Mouse (Mus musculus): Measurements from ENCODE around the gene Olfr222. TPM values are rescaled to one million over a fixed set of nuclear protein-coding genes. Genes with fewer than 3 reads are reported as not detected.

Olfr222 gene
- polyA plus RNA-seq, 1 experiment from 2014 or later: not detected

- WGBS: 71% methylated on average over 16 of the region's 16 CpGs
- Histone ChIP-seq H3K27ac (no peak overlapping the region), H3K9me3 (no peaks in the 10 kb centered on the region), H3K4me3 (no peak overlapping the region), H3K4me1 (replicated peaks) (no peaks in the 10 kb centered on the region), H3K27me3 (ENCODE audit: insufficient read depth, poor library complexity, severe bottlenecking) (no peaks in the 10 kb centered on the region), H3K36me3 (no peaks in the 10 kb centered on the region)
- DNase-seq (ENCODE audit: low spot score): no peak
These were observed 38.6 kb downstream of the Olfr222 start for GRCm38 (mm10) chr11:59537218-59538130.

GRCm38 (mm10) chr11:59531562-59531961 is 44.5 kb downstream of the Olfr222 start:
- no peak overlapping the region for H3K27ac ChIP-seq
- DNase-seq (ENCODE audit: low spot score): no peak
- H3K27me3 ChIP-seq (ENCODE audit: insufficient read depth, poor library complexity, severe bottlenecking): no peaks in the 10 kb centered on the region
- H3K36me3 ChIP-seq: no peaks in the 10 kb centered on the region
- H3K9me3 ChIP-seq: no peaks in the 10 kb centered on the region
- H3K4me1 ChIP-seq (replicated peaks): peaks cover 12% of the 10 kb centered on the region
- 83% methylated on average over 5 of the region's 5 CpGs for WGBS
- H3K4me3 ChIP-seq: no peak overlapping the region

- H3K27ac ChIP-seq: no peak overlapping the region
- no peaks in the 10 kb centered on the region for H3K36me3 ChIP-seq
These were observed 45.0 kb downstream of the Olfr222 start for GRCm38 (mm10) chr11:59530870-59531535.

GRCm38 (mm10) chr11:59530221-59530620 is 45.8 kb downstream of the Olfr222 start:
- no peak overlapping the region for H3K4me3 ChIP-seq
- no peak for DNase-seq (ENCODE audit: low spot score)
- no peaks in the 10 kb centered on the region for H3K36me3 ChIP-seq
- H3K4me1 ChIP-seq (replicated peaks): peaks cover 12% of the 10 kb centered on the region
- H3K9me3 ChIP-seq: no peaks in the 10 kb centered on the region
- WGBS: 92% methylated on average over 5 of the region's 5 CpGs
- H3K27ac ChIP-seq: no peak overlapping the region
- H3K27me3 ChIP-seq (ENCODE audit: insufficient read depth, poor library complexity, severe bottlenecking): no peaks in the 10 kb centered on the region

More at GRCm38 (mm10) chr11:59530870-59531535, 45.0 kb downstream of the Olfr222 start:
- WGBS: 78% methylated on average over 6 of the region's 6 CpGs
- Histone ChIP-seq H3K27me3 (ENCODE audit: insufficient read depth, poor library complexity, severe bottlenecking) (no peaks in the 10 kb centered on the region), H3K4me1 (replicated peaks) (peaks cover 12% of the 10 kb centered on the region), H3K4me3 (no peak overlapping the region), H3K9me3 (no peaks in the 10 kb centered on the region)
- DNase-seq (ENCODE audit: low spot score): no peak

- H3K9me3 ChIP-seq: no peaks in the 10 kb centered on the region; the same call in 1 of the 2 replicates
- no peaks in the 10 kb centered on the region for H3K27me3 ChIP-seq (ENCODE audit: insufficient read depth, poor library complexity, severe bottlenecking)
- no peaks in the 10 kb centered on the region for H3K36me3 ChIP-seq
- H3K4me1 ChIP-seq (replicated peaks): peaks cover 10% of the 10 kb centered on the region
- H3K4me3 ChIP-seq: no peak within 1 kb of the TSS
- 52% methylated on average over 8 of the region's 8 CpGs for WGBS
- DNase-seq (ENCODE audit: low spot score): peak; percentile 28
- H3K27ac ChIP-seq: no peak within 1 kb of the TSS
These were observed 49.5 kb downstream of the Olfr222 start, which contains the start of gene Zkscan17 for GRCm38 (mm10) chr11:59526472-59527080. Gene Zkscan17 (minus strand): TSS chr11:59526751.

GRCm38 (mm10) chr11:59525237-59525636 is 50.8 kb downstream of the Olfr222 start:
- 10% methylated on average over 10 of the region's 10 CpGs for WGBS

GRCm38 (mm10) chr11:59524150-59524549 is 51.9 kb downstream of the Olfr222 start:
- Histone ChIP-seq H3K4me3 (no peak overlapping the region), H3K27ac (no peak overlapping the region), H3K27me3 (ENCODE audit: insufficient read depth, poor library complexity, severe bottlenecking) (no peaks in the 10 kb centered on the region), H3K36me3 (no peaks in the 10 kb centered on the region), H3K4me1 (replicated peaks) (no peaks in the 10 kb centered on the region), H3K9me3 (no peaks in the 10 kb centered on the region; the same call in 1 of the 2 replicates)
- WGBS: over 99% methylated on average over 2 of the region's 2 CpGs
- DNase-seq (ENCODE audit: low spot score): no peak

More at GRCm38 (mm10) chr11:59525237-59525636, 50.8 kb downstream of the Olfr222 start:
- Histone ChIP-seq H3K36me3 (no peaks in the 10 kb centered on the region), H3K4me3 (no peak overlapping the region), H3K9me3 (no peaks in the 10 kb centered on the region; the same call in 1 of the 2 replicates), H3K27me3 (ENCODE audit: insufficient read depth, poor library complexity, severe bottlenecking) (no peaks in the 10 kb centered on the region), H3K27ac (no peak overlapping the region), H3K4me1 (replicated peaks) (no peaks in the 10 kb centered on the region)
- peak; percentile 67 for DNase-seq (ENCODE audit: low spot score)

Other genes with a start within 250 kb of the Olfr222 start
- gene Prss38, start 200.6 kb downstream of the Olfr222 start, polyA plus RNA-seq (2016; fragmentation: Nextera tagmentation; extraction: Ambion mirVana): not detected in 2 replicates
- gene Jmjd4, start 126.2 kb downstream of the Olfr222 start, polyA plus RNA-seq (2016; fragmentation: Nextera tagmentation; extraction: Ambion mirVana): 13.4 and 16.1 TPM in 2 replicates
- gene Snap47, start 125.0 kb downstream of the Olfr222 start, polyA plus RNA-seq (2016; fragmentation: Nextera tagmentation; extraction: Ambion mirVana): 110 and 138 TPM in 2 replicates
- gene Zfp867, start 103.8 kb downstream of the Olfr222 start, polyA plus RNA-seq (2016; fragmentation: Nextera tagmentation; extraction: Ambion mirVana): 8.0 and 9.1 TPM in 2 replicates
- 35.8 and 36.8 TPM in 2 replicates for gene Zkscan17, start 49.5 kb downstream of the Olfr222 start, polyA plus RNA-seq (2016; fragmentation: Nextera tagmentation; extraction: Ambion mirVana)
- 0.17 TPM in 1 of 2 replicates, not detected in the other for gene Nlrp3, start 34.7 kb downstream of the Olfr222 start, polyA plus RNA-seq (2016; fragmentation: Nextera tagmentation; extraction: Ambion mirVana)
- gene Olfr223, start 17.1 kb upstream of the Olfr222 start, polyA plus RNA-seq (2016; fragmentation: Nextera tagmentation; extraction: Ambion mirVana): not detected in 2 replicates
- 28.6 and 32.2 TPM in 2 replicates for gene Mprip, start 85.1 kb upstream of the Olfr222 start, polyA plus RNA-seq (2016; fragmentation: Nextera tagmentation; extraction: Ambion mirVana)
- 1.9 and 2.6 TPM in 2 replicates for gene Pld6, start 211.4 kb upstream of the Olfr222 start, polyA plus RNA-seq (2016; fragmentation: Nextera tagmentation; extraction: Ambion mirVana)
- 29.6 and 31.0 TPM in 2 replicates for gene Flcn, start 233.8 kb upstream of the Olfr222 start, polyA plus RNA-seq (2016; fragmentation: Nextera tagmentation; extraction: Ambion mirVana)

All from hindbrain, embryonic 10.5 days (tissue).